Mouse (Mus musculus): ENCODE measurements at regions not wholly inside any gene's neighbourhood (a gene's known extent, or its start where the extent isn't known, plus 50 kb on each side); places are given as distances from the start of the nearest gene placed in this dataset.

DNA sequence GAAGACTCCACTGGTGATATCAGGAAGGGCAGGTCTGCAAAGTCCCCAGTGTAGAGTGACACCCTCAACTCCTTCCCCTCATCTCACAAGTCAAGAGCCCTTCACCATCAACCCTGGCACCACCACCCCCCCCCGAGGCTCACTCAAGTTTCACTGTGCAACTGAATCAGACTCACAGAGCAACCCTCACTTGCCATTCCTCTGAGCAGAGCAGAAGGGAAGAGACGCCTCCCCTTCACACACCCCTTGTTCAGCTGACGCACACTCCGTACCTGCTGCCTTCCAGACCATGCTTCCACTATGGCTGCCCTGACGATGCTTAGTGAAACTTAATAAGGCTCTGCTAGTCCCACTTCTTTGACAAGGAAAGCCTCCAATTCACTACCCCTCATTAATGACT lies 174.4 kb upstream of the Irf2bp2 start:
- Histone ChIP-seq H3K9ac (ENCODE audit: low read depth, low read length) (no peak overlapping the region), H3K4me1 (ENCODE audit: control insufficient read depth, insufficient read depth, low read length) (peaks cover 9% of the 10 kb centered on the region), H3K27ac (no peak overlapping the region), H3K4me3 (no peak overlapping the region), H3K27me3 (ENCODE audit: control insufficient read depth, insufficient read depth, low read length) (no peaks in the 10 kb centered on the region), H3K36me3 (ENCODE audit: control insufficient read depth, insufficient read depth, low read length) (no peaks in the 10 kb centered on the region), H3K79me2 (replicated peaks; ENCODE audit: control insufficient read depth, insufficient read depth, low read length) (no peaks in the 10 kb centered on the region)
- DNase-seq: no peak
- 94% methylated on average over 5 of the region's 5 CpGs for WGBS
- TF ChIP-seq EP300 (IDR thresholded peaks at IDR 0.05; ENCODE audit: insufficient read depth, low read depth, low read length): no peak
- TF ChIP-seq CTCF (IDR thresholded peaks at IDR 0.05): no peak
- no peak for TF ChIP-seq POLR2A (IDR thresholded peaks at IDR 0.05; ENCODE audit: insufficient read depth, low read depth, low read length)
- intact Hi-C loops (cut with DNase I): no loop called here

DNA sequence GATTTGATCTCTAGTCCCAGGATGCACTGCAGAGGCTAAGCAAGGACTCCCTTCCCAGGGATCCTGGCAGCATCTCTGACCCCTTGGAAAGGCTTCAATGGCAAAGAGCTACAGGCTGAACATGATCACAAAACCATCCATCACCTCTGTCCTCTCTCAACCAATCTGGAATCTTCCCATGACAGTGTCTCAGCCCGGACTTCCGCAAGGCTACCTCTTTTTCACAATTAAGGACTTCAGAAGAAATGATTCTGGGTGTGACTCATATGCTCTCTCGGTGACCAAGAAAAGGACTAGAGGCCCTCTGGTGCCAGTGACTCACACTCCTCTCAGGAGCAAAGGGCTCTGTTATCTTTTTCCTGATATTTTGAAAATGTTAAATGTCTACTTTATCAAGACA lies 173.6 kb upstream of the Irf2bp2 start:
- intact Hi-C loops (cut with DNase I): no loop called here
- DNase-seq: no peak
- WGBS: 57% methylated on average over 3 of the region's 3 CpGs
- no peak for TF ChIP-seq POLR2A (IDR thresholded peaks at IDR 0.05; ENCODE audit: insufficient read depth, low read depth, low read length)
- TF ChIP-seq CTCF (IDR thresholded peaks at IDR 0.05): no peak
- no peak for TF ChIP-seq EP300 (IDR thresholded peaks at IDR 0.05; ENCODE audit: insufficient read depth, low read depth, low read length)
- H3K9ac ChIP-seq (ENCODE audit: low read depth, low read length): no peak overlapping the region
- no peaks in the 10 kb centered on the region for H3K79me2 ChIP-seq (replicated peaks; ENCODE audit: control insufficient read depth, insufficient read depth, low read length)
- H3K27me3 ChIP-seq (ENCODE audit: control insufficient read depth, insufficient read depth, low read length): no peaks in the 10 kb centered on the region
- no peaks in the 10 kb centered on the region for H3K36me3 ChIP-seq (ENCODE audit: control insufficient read depth, insufficient read depth, low read length)
- peaks cover 9% of the 10 kb centered on the region for H3K4me1 ChIP-seq (ENCODE audit: control insufficient read depth, insufficient read depth, low read length)
- no peak overlapping the region for H3K4me3 ChIP-seq
- no peak overlapping the region for H3K27ac ChIP-seq

GRCm38 (mm10) chr8:126765693-126766238 lies 172.0 kb upstream of the Irf2bp2 start:
- no peak for DNase-seq
- no peak for TF ChIP-seq CTCF (IDR thresholded peaks at IDR 0.05)
- no peak for TF ChIP-seq EP300 (IDR thresholded peaks at IDR 0.05; ENCODE audit: insufficient read depth, low read depth, low read length)
- no peak for TF ChIP-seq POLR2A (IDR thresholded peaks at IDR 0.05; ENCODE audit: insufficient read depth, low read depth, low read length)
- H3K27me3 ChIP-seq (ENCODE audit: control insufficient read depth, insufficient read depth, low read length): no peaks in the 10 kb centered on the region
- no peak overlapping the region for H3K4me3 ChIP-seq
- 80% methylated on average over 6 of the region's 6 CpGs for WGBS
- intact Hi-C loops (cut with DNase I): no loop called here
- peaks cover 9% of the 10 kb centered on the region for H3K4me1 ChIP-seq (ENCODE audit: control insufficient read depth, insufficient read depth, low read length)
- no peaks in the 10 kb centered on the region for H3K79me2 ChIP-seq (replicated peaks; ENCODE audit: control insufficient read depth, insufficient read depth, low read length)
- H3K36me3 ChIP-seq (ENCODE audit: control insufficient read depth, insufficient read depth, low read length): no peaks in the 10 kb centered on the region
- no peak overlapping the region for H3K9ac ChIP-seq (ENCODE audit: low read depth, low read length)
- H3K27ac ChIP-seq: no peak overlapping the region

DNA sequence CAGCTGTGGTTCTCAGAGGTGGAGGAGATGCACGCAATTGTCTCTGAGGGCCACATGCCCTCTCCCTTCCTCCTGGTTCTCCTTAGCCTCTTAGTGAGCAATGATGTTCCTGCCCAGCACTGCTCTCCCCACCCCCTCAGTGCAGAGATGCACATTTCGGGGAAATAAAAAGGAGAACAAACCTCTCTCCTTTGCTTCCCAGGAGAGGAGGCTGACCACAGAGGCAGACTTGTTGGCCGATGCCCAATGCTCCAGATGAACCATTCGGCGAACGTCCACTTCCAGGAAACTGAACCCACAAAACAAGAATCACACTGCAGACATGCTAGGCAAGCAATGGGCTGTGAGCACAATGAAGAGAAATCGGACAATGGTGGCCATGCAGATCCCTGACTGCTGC lies 169.8 kb upstream of the Irf2bp2 start:
- H3K79me2 ChIP-seq (replicated peaks; ENCODE audit: control insufficient read depth, insufficient read depth, low read length): no peaks in the 10 kb centered on the region
- no peak overlapping the region for H3K4me3 ChIP-seq
- 48% methylated on average over 7 of the region's 7 CpGs for WGBS
- intact Hi-C loops (cut with DNase I): no loop called here
- peak overlapping the region; percentile 23; the same call in 1 of the 2 replicates for H3K27ac ChIP-seq
- H3K4me1 ChIP-seq (ENCODE audit: control insufficient read depth, insufficient read depth, low read length): peaks cover 16% of the 10 kb centered on the region
- peaks cover 7% of the 10 kb centered on the region for H3K36me3 ChIP-seq (ENCODE audit: control insufficient read depth, insufficient read depth, low read length)
- H3K9ac ChIP-seq (ENCODE audit: low read depth, low read length): no peak overlapping the region
- no peaks in the 10 kb centered on the region for H3K27me3 ChIP-seq (ENCODE audit: control insufficient read depth, insufficient read depth, low read length)
- peak in 1 of 2 experiments; percentile 75 for DNase-seq
- TF ChIP-seq POLR2A (IDR thresholded peaks at IDR 0.05; ENCODE audit: insufficient read depth, low read depth, low read length) (no peak), EP300 (IDR thresholded peaks at IDR 0.05; ENCODE audit: insufficient read depth, low read depth, low read length) (0 out of 2 replicates have a peak, but pooled peaks have one; percentile 25)

GRCm38 (mm10) chr8:126759711-126760110 lies 165.9 kb upstream of the Irf2bp2 start:
- Histone ChIP-seq H3K9ac (ENCODE audit: low read depth, low read length) (no peak overlapping the region), H3K27me3 (ENCODE audit: control insufficient read depth, insufficient read depth, low read length) (no peaks in the 10 kb centered on the region), H3K4me3 (no peak overlapping the region), H3K36me3 (ENCODE audit: control insufficient read depth, insufficient read depth, low read length) (peaks cover 8% of the 10 kb centered on the region), H3K79me2 (replicated peaks; ENCODE audit: control insufficient read depth, insufficient read depth, low read length) (no peaks in the 10 kb centered on the region), H3K4me1 (ENCODE audit: control insufficient read depth, insufficient read depth, low read length) (peaks cover 27% of the 10 kb centered on the region), H3K27ac (peak overlapping the region; percentile 74)
- TF ChIP-seq CTCF (IDR thresholded peaks at IDR 0.05) (no peak), POLR2A (IDR thresholded peaks at IDR 0.05; ENCODE audit: insufficient read depth, low read depth, low read length) (0 out of 2 replicates have a peak, but pooled peaks have one; percentile 16)
- 26% methylated on average over 7 of the region's 7 CpGs for WGBS
- peak in 1 of 2 experiments; percentile 68 for DNase-seq
- intact Hi-C loops (cut with DNase I): loop anchor here (2.0 to 5.0 kb wide), 2 partner anchors 45 to 158 kb away; no protein-coding TSS in a partner anchor

GRCm38 (mm10) chr8:126758951-126759350 lies 165.2 kb upstream of the Irf2bp2 start:
- no peaks in the 10 kb centered on the region for H3K27me3 ChIP-seq (ENCODE audit: control insufficient read depth, insufficient read depth, low read length)
- no peak overlapping the region for H3K9ac ChIP-seq (ENCODE audit: low read depth, low read length)
- H3K36me3 ChIP-seq (ENCODE audit: control insufficient read depth, insufficient read depth, low read length): peaks cover 8% of the 10 kb centered on the region
- H3K4me1 ChIP-seq (ENCODE audit: control insufficient read depth, insufficient read depth, low read length): peaks cover 25% of the 10 kb centered on the region
- intact Hi-C loops (cut with DNase I): loop anchor here (5.0 kb wide), 1 partner anchor 158 kb away; no protein-coding TSS in a partner anchor
- TF ChIP-seq POLR2A (IDR thresholded peaks at IDR 0.05; ENCODE audit: insufficient read depth, low read depth, low read length): no peak
- TF ChIP-seq CTCF (IDR thresholded peaks at IDR 0.05): no peak
- no peak for TF ChIP-seq EP300 (IDR thresholded peaks at IDR 0.05; ENCODE audit: insufficient read depth, low read depth, low read length)
- H3K79me2 ChIP-seq (replicated peaks; ENCODE audit: control insufficient read depth, insufficient read depth, low read length): no peaks in the 10 kb centered on the region
- no peak overlapping the region for H3K4me3 ChIP-seq
- peak overlapping the region; percentile 73 for H3K27ac ChIP-seq
- 92% methylated on average over 4 of the region's 4 CpGs for WGBS
- no peak for DNase-seq

All from heart, adult 2 months (tissue).